Mouse (Mus musculus): ENCODE results near the gene Ttll12. TPM values are rescaled to one million over a fixed set of nuclear protein-coding genes. Genes with fewer than 3 reads are reported as not detected.
A peak's percentile ranks its signal among the peaks of the same experiment; 100 is the strongest.

Ttll12 gene
- polyA plus RNA-seq, 1 experiment, result 27.8 TPM

GRCm38 (mm10) chr15:83583419-83584156 lies 11.4 kb downstream of the Ttll12 start:
- Histone ChIP-seq H3K36me3 (ENCODE audit: control insufficient read depth) (peaks cover 99% of the 10 kb centered on the region), H3K4me3 (replicated peaks) (peak overlapping the region; percentile 40), H3K4me1 (ENCODE audit: control insufficient read depth) (peaks cover 35% of the 10 kb centered on the region), H3K27me3 (ENCODE audit: control insufficient read depth) (no peaks in the 10 kb centered on the region; the same call in 1 of the 2 replicates), H3K9me3 (ENCODE audit: control insufficient read depth, low read length) (peaks cover 16% of the 10 kb centered on the region)
- TF ChIP-seq GATA1 (IDR thresholded peaks at IDR 0.05; ENCODE audit: low read length) (no peak), TAL1 (IDR thresholded peaks at IDR 0.05; ENCODE audit: low read length) (no peak)

GRCm38 (mm10) chr15:83582931-83583330 lies 12.0 kb downstream of the Ttll12 start:
- Histone ChIP-seq H3K4me3 (replicated peaks) (no peak overlapping the region), H3K27me3 (ENCODE audit: control insufficient read depth) (no peaks in the 10 kb centered on the region; the same call in 1 of the 2 replicates), H3K4me1 (ENCODE audit: control insufficient read depth) (peaks cover 33% of the 10 kb centered on the region), H3K36me3 (ENCODE audit: control insufficient read depth) (peaks cover 99% of the 10 kb centered on the region), H3K9me3 (ENCODE audit: control insufficient read depth, low read length) (peaks cover 16% of the 10 kb centered on the region)
- TF ChIP-seq GATA1 (IDR thresholded peaks at IDR 0.05; ENCODE audit: low read length), result no peak
- TF ChIP-seq TAL1 (IDR thresholded peaks at IDR 0.05; ENCODE audit: low read length), result no peak

- TF ChIP-seq GATA1 (IDR thresholded peaks at IDR 0.05; ENCODE audit: low read length) (no peak), TAL1 (IDR thresholded peaks at IDR 0.05; ENCODE audit: low read length) (no peak)
- H3K4me3 ChIP-seq (replicated peaks), result no peak overlapping the region
Observed at GRCm38 (mm10) chr15:83576651-83577050, 18.3 kb downstream of the Ttll12 start.

GRCm38 (mm10) chr15:83575543-83575942 lies 19.4 kb downstream of the Ttll12 start:
- TF ChIP-seq GATA1 (IDR thresholded peaks at IDR 0.05; ENCODE audit: low read length), result no peak
- H3K9me3 ChIP-seq (ENCODE audit: control insufficient read depth, low read length), result no peaks in the 10 kb centered on the region
- no peak overlapping the region for H3K4me3 ChIP-seq (replicated peaks)
- H3K4me1 ChIP-seq (ENCODE audit: control insufficient read depth), result peaks cover 19% of the 10 kb centered on the region
- H3K36me3 ChIP-seq (ENCODE audit: control insufficient read depth), result peaks cover 96% of the 10 kb centered on the region
- no peaks in the 10 kb centered on the region for H3K27me3 ChIP-seq (ENCODE audit: control insufficient read depth)

More at GRCm38 (mm10) chr15:83576651-83577050, 18.3 kb downstream of the Ttll12 start:
- Histone ChIP-seq H3K36me3 (ENCODE audit: control insufficient read depth) (peaks cover 96% of the 10 kb centered on the region), H3K27me3 (ENCODE audit: control insufficient read depth) (no peaks in the 10 kb centered on the region), H3K9me3 (ENCODE audit: control insufficient read depth, low read length) (no peaks in the 10 kb centered on the region), H3K4me1 (ENCODE audit: control insufficient read depth) (peaks cover 11% of the 10 kb centered on the region)

GRCm38 (mm10) chr15:83574731-83575351 lies 20.1 kb downstream of the Ttll12 start:
- H3K9me3 ChIP-seq (ENCODE audit: control insufficient read depth, low read length), result no peaks in the 10 kb centered on the region
- peaks cover 96% of the 10 kb centered on the region for H3K36me3 ChIP-seq (ENCODE audit: control insufficient read depth)
- no peaks in the 10 kb centered on the region for H3K27me3 ChIP-seq (ENCODE audit: control insufficient read depth)
- H3K4me1 ChIP-seq (ENCODE audit: control insufficient read depth), result peaks cover 26% of the 10 kb centered on the region
- H3K4me3 ChIP-seq (replicated peaks), result no peak overlapping the region
- TF ChIP-seq GATA1 (IDR thresholded peaks at IDR 0.05; ENCODE audit: low read length) (no peak), TAL1 (IDR thresholded peaks at IDR 0.05; ENCODE audit: low read length) (no peak)

- Histone ChIP-seq H3K9me3 (ENCODE audit: control insufficient read depth, low read length) (no peaks in the 10 kb centered on the region), H3K36me3 (ENCODE audit: control insufficient read depth) (peaks cover 89% of the 10 kb centered on the region), H3K27me3 (ENCODE audit: control insufficient read depth) (no peaks in the 10 kb centered on the region), H3K4me3 (replicated peaks) (no peak overlapping the region), H3K4me1 (ENCODE audit: control insufficient read depth) (peaks cover 34% of the 10 kb centered on the region)
- TF ChIP-seq GATA1 (IDR thresholded peaks at IDR 0.05; ENCODE audit: low read length), result no peak
- no peak for TF ChIP-seq TAL1 (IDR thresholded peaks at IDR 0.05; ENCODE audit: low read length)
Observed at GRCm38 (mm10) chr15:83573606-83574005, 21.4 kb downstream of the Ttll12 start.

GRCm38 (mm10) chr15:83572132-83572531 lies 22.8 kb downstream of the Ttll12 start:
- no peaks in the 10 kb centered on the region for H3K9me3 ChIP-seq (ENCODE audit: control insufficient read depth, low read length)
- no peaks in the 10 kb centered on the region for H3K27me3 ChIP-seq (ENCODE audit: control insufficient read depth)
- peaks cover 47% of the 10 kb centered on the region for H3K4me1 ChIP-seq (ENCODE audit: control insufficient read depth)
- H3K36me3 ChIP-seq (ENCODE audit: control insufficient read depth), result peaks cover 89% of the 10 kb centered on the region
- TF ChIP-seq GATA1 (IDR thresholded peaks at IDR 0.05; ENCODE audit: low read length) (no peak), TAL1 (IDR thresholded peaks at IDR 0.05; ENCODE audit: low read length) (no peak)
- no peak overlapping the region for H3K4me3 ChIP-seq (replicated peaks)

- H3K9me3 ChIP-seq (ENCODE audit: control insufficient read depth, low read length), result no peaks in the 10 kb centered on the region
- peaks cover 51% of the 10 kb centered on the region for H3K4me1 ChIP-seq (ENCODE audit: control insufficient read depth)
- H3K36me3 ChIP-seq (ENCODE audit: control insufficient read depth), result peaks cover 88% of the 10 kb centered on the region
- no peak for TF ChIP-seq GATA1 (IDR thresholded peaks at IDR 0.05; ENCODE audit: low read length)
- no peak for TF ChIP-seq TAL1 (IDR thresholded peaks at IDR 0.05; ENCODE audit: low read length)
- H3K4me3 ChIP-seq (replicated peaks), result no peak overlapping the region
- H3K27me3 ChIP-seq (ENCODE audit: control insufficient read depth), result no peaks in the 10 kb centered on the region
Observed at GRCm38 (mm10) chr15:83571636-83572035, 23.3 kb downstream of the Ttll12 start.

- no peak overlapping the region for H3K4me3 ChIP-seq (replicated peaks)
- H3K4me1 ChIP-seq (ENCODE audit: control insufficient read depth), result peaks cover 60% of the 10 kb centered on the region
- H3K27me3 ChIP-seq (ENCODE audit: control insufficient read depth), result no peaks in the 10 kb centered on the region
- no peak for TF ChIP-seq TAL1 (IDR thresholded peaks at IDR 0.05; ENCODE audit: low read length)
- no peak for TF ChIP-seq GATA1 (IDR thresholded peaks at IDR 0.05; ENCODE audit: low read length)
- H3K9me3 ChIP-seq (ENCODE audit: control insufficient read depth, low read length), result no peaks in the 10 kb centered on the region
- peaks cover 87% of the 10 kb centered on the region for H3K36me3 ChIP-seq (ENCODE audit: control insufficient read depth)
Observed at GRCm38 (mm10) chr15:83570641-83571040, 24.3 kb downstream of the Ttll12 start.
